Mouse (Mus musculus) bone marrow, adult 2 months (tissue): ENCODE measurements around the gene Ppia.

Experiments used
- CTCF ChIP-seq: fragments of 200-500 bp; IDR thresholded peaks from 2 replicates; pipeline ENCODE4 v1.5.1; 2011; ENCODE audit warnings: low read length, control low read depth; ENCODE audit not compliant: control insufficient read depth, insufficient read depth
- POLR2A ChIP-seq: fragments of 200-500 bp; IDR thresholded peaks from 2 replicates; pipeline ENCODE4 v1.6.1; 2011; ENCODE audit warnings: low read depth, mild to moderate bottlenecking, control low read depth, low read length, borderline replicate concordance; ENCODE audit not compliant: control insufficient read depth

DNA sequence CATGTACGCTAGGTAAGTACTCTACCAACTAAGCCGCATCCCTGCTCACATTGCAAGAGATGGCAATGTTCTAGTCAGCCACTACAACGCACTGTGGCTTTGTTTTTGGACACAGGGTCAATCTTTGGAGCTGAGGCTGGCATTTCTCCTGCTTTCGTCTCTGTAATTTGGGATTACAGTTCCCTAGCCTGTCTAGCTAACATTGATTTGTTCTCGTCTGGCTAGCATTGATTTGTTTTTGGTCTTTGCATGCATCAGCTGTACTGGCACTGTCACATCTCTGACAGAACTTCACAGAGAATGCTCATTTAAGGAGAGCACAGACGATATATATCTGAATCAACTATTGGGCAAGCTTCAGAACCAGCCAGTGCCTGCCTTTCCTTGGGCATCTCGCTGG, 14.9 kb downstream of the Ppia start:
- no peak for TF ChIP-seq CTCF
- TF ChIP-seq POLR2A = no peak
